Mouse (Mus musculus) embryonic facial prominence, embryonic 13.5 days (tissue): ENCODE results near the gene Glis1. TPM values are rescaled to one million over a fixed set of nuclear protein-coding genes. Genes with fewer than 3 reads are reported as not detected.
"Not testable (repeated sequence)": the region's sequence is repeated elsewhere in the genome, so short reads cannot be mapped to it uniquely, and the experiment has no call there.

Source experiments
- ATAC-seq: fragments of 200-750 bp; cut with Nextera tagmentation; 2 replicates; pipeline ENCODE4 v1.8.0; 2017; ENCODE audit warnings: low read depth; ENCODE audit not compliant: insufficient number of reproducible peaks, insufficient read depth, low FRiP score, low TSS enrichment
- H3K27ac ChIP-seq: fragments of 300-500 bp; sonication (generic); 2 replicates; pipeline ENCODE4 v1.5.1; 2015; ENCODE audit warnings: moderate library complexity, mild to moderate bottlenecking, inconsistent platforms
- H3K27me3 ChIP-seq: fragments of 300-500 bp; sonication (generic); 2 replicates; pipeline ENCODE4 v1.6.1; 2015; ENCODE audit warnings: mild to moderate bottlenecking, inconsistent platforms
- H3K36me3 ChIP-seq: fragments of 300-500 bp; sonication (generic); 2 replicates; pipeline ENCODE4 v1.6.1; 2015; ENCODE audit warnings: mild to moderate bottlenecking, inconsistent platforms
- H3K4me1 ChIP-seq: fragments of 300-500 bp; sonication (generic); 2 replicates; pipeline ENCODE4 v1.6.1; 2015; ENCODE audit warnings: inconsistent platforms
- H3K4me2 ChIP-seq: fragments of 300-500 bp; sonication (generic); 2 replicates; pipeline ENCODE4 v1.6.1; 2015; ENCODE audit warnings: moderate library complexity, mild to moderate bottlenecking, inconsistent platforms
- H3K4me3 ChIP-seq: fragments of 300-500 bp; sonication (generic); 2 replicates; pipeline ENCODE4 v1.5.1; 2015; ENCODE audit warnings: mild to moderate bottlenecking, inconsistent platforms
- H3K9ac ChIP-seq: fragments of 300-500 bp; sonication (generic); 2 replicates; pipeline ENCODE4 v1.6.1; 2015; ENCODE audit warnings: mild to moderate bottlenecking, inconsistent platforms
- H3K9me3 ChIP-seq: fragments of 300-500 bp; sonication (generic); 2 replicates; pipeline ENCODE4 v1.6.1; 2016; ENCODE audit warnings: inconsistent platforms
- WGBS: fragments of 180-500 bp; shearing (Covaris S2); methylation state at CpG from one replicate; pipeline ENCODE4 v1.1.7; 2015; ENCODE audit warnings: mixed read lengths; 5-methylcytosine and 5-hydroxymethylcytosine counted together
- polyA plus RNA-seq: library from polyadenylated mRNA; unstranded; fragments of >200 nt; fragmentation: Nextera tagmentation; extraction: Ambion mirVana; gene quantifications from 2 replicates; pipeline ENCODE4 v1.2.1, GENCODE M21; 2015

The Glis1 gene
- polyA plus RNA-seq, 1 experiment from 2014 or later, result 60.4 TPM

GRCm38 (mm10) chr4:107580883-107581282 is 146.5 kb downstream of the Glis1 start:
- Histone ChIP-seq H3K27ac (no peak overlapping the region), H3K9ac (no peak overlapping the region), H3K4me1 (peaks cover 52% of the 10 kb centered on the region)

DNA sequence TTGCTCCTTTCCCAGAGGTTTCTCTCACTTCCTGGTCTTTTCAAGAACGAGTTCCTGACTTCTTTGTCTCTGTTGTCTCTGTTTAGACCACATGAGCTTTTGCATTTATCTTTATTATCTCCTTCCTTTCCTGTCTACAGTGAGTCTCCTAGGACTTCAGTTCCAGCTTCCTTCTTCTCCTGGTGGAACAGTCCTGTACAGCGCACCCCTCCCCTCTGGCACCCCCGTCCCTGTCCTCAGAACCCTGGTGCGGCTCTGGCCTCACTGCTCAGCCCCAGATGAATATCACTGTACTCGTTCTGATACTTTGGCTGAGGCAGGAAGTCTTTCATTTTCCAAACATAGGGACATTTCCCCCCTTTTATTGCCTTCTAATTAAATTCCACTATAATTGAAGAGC is 152.0 kb downstream of the Glis1 start:
- whole genome bisulfite sequencing, result 63% methylated on average over 5 of the region's 5 CpGs
- no peak for ATAC-seq
- Histone ChIP-seq H3K9me3 (no peaks in the 10 kb centered on the region), H3K36me3 (0 out of 2 replicates have a peak, but pooled peaks cover 12% of the 10 kb centered on the region), H3K27ac (no peak overlapping the region), H3K4me2 (no peak overlapping the region), H3K27me3 (no peaks in the 10 kb centered on the region), H3K9ac (no peak overlapping the region), H3K4me3 (no peak overlapping the region), H3K4me1 (peaks cover 46% of the 10 kb centered on the region)

More at GRCm38 (mm10) chr4:107580883-107581282, 146.5 kb downstream of the Glis1 start:
- Histone ChIP-seq H3K9me3 (no peaks in the 10 kb centered on the region), H3K4me3 (no peak overlapping the region), H3K27me3 (no peaks in the 10 kb centered on the region), H3K4me2 (no peak overlapping the region), H3K36me3 (0 out of 2 replicates have a peak, but pooled peaks cover 12% of the 10 kb centered on the region)
- WGBS, result 47% methylated on average over 11 of the region's 11 CpGs
- ATAC-seq, result no peak

GRCm38 (mm10) chr4:107588637-107589036 is 154.2 kb downstream of the Glis1 start:
- Histone ChIP-seq H3K4me2 (no peak overlapping the region), H3K27ac (no peak overlapping the region), H3K27me3 (no peaks in the 10 kb centered on the region), H3K9me3 (no peaks in the 10 kb centered on the region), H3K4me1 (peaks cover 51% of the 10 kb centered on the region), H3K36me3 (0 out of 2 replicates have a peak, but pooled peaks cover 3% of the 10 kb centered on the region), H3K9ac (no peak overlapping the region), H3K4me3 (no peak overlapping the region)
- 67% methylated on average over 7 of the region's 7 CpGs for WGBS
- no peak for ATAC-seq

- 59% methylated on average over 8 of the region's 8 CpGs for WGBS
- no peak for ATAC-seq
- 0 out of 2 replicates have a peak, but pooled peaks cover 3% of the 10 kb centered on the region for H3K36me3 ChIP-seq
- no peak overlapping the region for H3K9ac ChIP-seq
- H3K27me3 ChIP-seq, result no peaks in the 10 kb centered on the region
- no peak overlapping the region for H3K4me2 ChIP-seq
- H3K4me1 ChIP-seq, result peaks cover 51% of the 10 kb centered on the region
- H3K9me3 ChIP-seq, result no peaks in the 10 kb centered on the region
- 0 out of 2 replicates have a peak overlapping the region, but pooled peaks have one; percentile 13 for H3K27ac ChIP-seq
- H3K4me3 ChIP-seq, result no peak overlapping the region
Observed at GRCm38 (mm10) chr4:107589046-107589445, 154.7 kb downstream of the Glis1 start.

DNA sequence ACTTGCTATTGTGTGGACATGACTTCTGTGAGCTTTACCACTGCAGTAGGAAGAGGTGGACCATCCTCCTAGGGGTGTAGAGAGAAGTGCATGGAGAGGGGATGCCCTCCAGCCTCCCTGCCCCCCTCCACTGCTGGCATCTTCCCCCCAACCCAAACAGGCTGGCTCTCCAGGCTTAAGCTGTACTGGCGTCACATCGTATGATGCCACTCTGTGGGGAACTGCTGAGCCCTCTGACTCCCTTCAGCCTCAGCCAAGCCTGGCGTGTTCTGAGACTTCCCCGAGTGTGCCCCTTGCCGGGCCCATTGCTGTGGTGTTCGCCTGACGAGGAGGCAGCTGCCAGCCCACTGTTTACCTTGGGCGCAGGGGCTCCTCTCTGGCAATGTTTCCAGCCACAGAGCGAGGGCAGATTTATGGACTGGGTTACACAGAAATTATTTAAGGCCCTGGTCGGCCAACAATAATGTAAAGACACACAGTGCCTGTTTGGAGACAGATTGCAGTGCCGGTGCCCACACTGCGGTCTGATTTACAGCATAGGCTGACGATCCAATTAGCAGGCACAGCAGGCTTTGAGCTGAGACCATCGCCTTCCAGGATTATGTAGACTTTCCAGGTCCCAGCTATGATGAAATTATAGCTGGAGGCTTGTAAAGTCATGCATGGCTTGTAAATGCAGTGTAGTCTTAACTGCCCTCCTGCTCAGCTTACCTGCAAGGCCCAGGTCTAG is 156.6 kb downstream of the Glis1 start:
- H3K27ac ChIP-seq, result 0 out of 2 replicates have a peak overlapping the region, but pooled peaks have one; percentile 28
- H3K4me2 ChIP-seq, result no peak overlapping the region
- ATAC-seq, result peak; percentile 53; the same call in 1 of the 2 replicates
- WGBS, result 70% methylated on average over 14 of the region's 14 CpGs
- peaks cover 62% of the 10 kb centered on the region for H3K4me1 ChIP-seq
- no peak overlapping the region for H3K4me3 ChIP-seq
- no peak overlapping the region for H3K9ac ChIP-seq
- H3K27me3 ChIP-seq, result no peaks in the 10 kb centered on the region
- no peaks in the 10 kb centered on the region for H3K36me3 ChIP-seq
- no peaks in the 10 kb centered on the region for H3K9me3 ChIP-seq

DNA sequence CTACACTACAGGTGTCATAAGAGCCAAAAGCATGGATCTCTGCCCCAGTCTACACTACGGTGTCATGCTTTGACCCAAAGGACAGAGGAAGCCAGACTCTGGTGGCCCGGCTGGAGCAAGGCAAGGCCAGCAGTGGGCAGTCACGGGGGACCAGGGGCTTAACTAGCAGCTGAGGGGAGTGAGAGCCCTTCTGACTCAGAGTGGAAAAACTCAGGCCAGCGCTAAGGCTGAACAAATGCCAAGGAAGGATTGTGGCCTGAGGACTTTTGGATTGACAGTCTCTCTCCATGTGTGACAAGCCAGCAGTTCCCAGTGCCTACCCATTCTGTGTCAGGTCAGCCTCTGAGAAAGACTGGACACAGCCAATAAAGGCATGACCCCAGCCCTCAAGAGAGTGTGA is 159.0 kb downstream of the Glis1 start:
- H3K4me1 ChIP-seq, result peaks cover 64% of the 10 kb centered on the region
- ATAC-seq, result no peak
- no peak overlapping the region for H3K4me3 ChIP-seq
- no peak overlapping the region for H3K9ac ChIP-seq
- no peaks in the 10 kb centered on the region for H3K9me3 ChIP-seq
- 88% methylated on average over 4 of the region's 4 CpGs for WGBS
- no peak overlapping the region for H3K4me2 ChIP-seq
- no peaks in the 10 kb centered on the region for H3K36me3 ChIP-seq
- H3K27ac ChIP-seq, result no peak overlapping the region
- H3K27me3 ChIP-seq, result no peaks in the 10 kb centered on the region

GRCm38 (mm10) chr4:107597226-107597897 is 163.0 kb downstream of the Glis1 start:
- H3K4me3 ChIP-seq, result no peak overlapping the region
- H3K9ac ChIP-seq, result 0 out of 2 replicates have a peak overlapping the region, but pooled peaks have one; percentile 46
- no peaks in the 10 kb centered on the region for H3K36me3 ChIP-seq
- H3K27me3 ChIP-seq, result no peaks in the 10 kb centered on the region
- H3K27ac ChIP-seq, result peak overlapping the region; percentile 79
- ATAC-seq, result no peak
- H3K9me3 ChIP-seq, result no peaks in the 10 kb centered on the region
- H3K4me2 ChIP-seq, result peak overlapping the region; percentile 20; the same call in 1 of the 2 replicates
- peaks cover 41% of the 10 kb centered on the region for H3K4me1 ChIP-seq
- WGBS, result 28% methylated on average over 9 of the region's 9 CpGs

GRCm38 (mm10) chr4:107597898-107598580 is 163.6 kb downstream of the Glis1 start:
- Histone ChIP-seq H3K9me3 (no peaks in the 10 kb centered on the region), H3K4me3 (no peak overlapping the region), H3K27me3 (no peaks in the 10 kb centered on the region), H3K9ac (0 out of 2 replicates have a peak overlapping the region, but pooled peaks have one; percentile 46), H3K27ac (peak overlapping the region; percentile 79), H3K4me1 (peaks cover 48% of the 10 kb centered on the region), H3K4me2 (peak overlapping the region; percentile 20; the same call in 1 of the 2 replicates), H3K36me3 (no peaks in the 10 kb centered on the region)
- 12% methylated on average over 10 of the region's 10 CpGs for WGBS
- ATAC-seq, result 0 out of 2 replicates have a peak, but pooled peaks have one; percentile 44

GRCm38 (mm10) chr4:107598581-107598958 is 164.2 kb downstream of the Glis1 start:
- not testable (repeated sequence) for ATAC-seq, H3K36me3 ChIP-seq, H3K27me3 ChIP-seq, H3K4me3 ChIP-seq, H3K4me2 ChIP-seq, H3K9me3 ChIP-seq, H3K9ac ChIP-seq
- peak overlapping the region; percentile 79; the same call in 1 of the 2 replicates for H3K27ac ChIP-seq
- H3K4me1 ChIP-seq, result peaks cover 49% of the 10 kb centered on the region
- WGBS, result 65% methylated on average over 5 of the region's 5 CpGs

GRCm38 (mm10) chr4:107602284-107602683 is 167.9 kb downstream of the Glis1 start:
- 78% methylated on average over 7 of the region's 7 CpGs for WGBS
- H3K4me1 ChIP-seq, result peaks cover 57% of the 10 kb centered on the region
- no peak overlapping the region for H3K4me2 ChIP-seq
- no peaks in the 10 kb centered on the region for H3K27me3 ChIP-seq
- no peak overlapping the region for H3K9ac ChIP-seq
- no peak overlapping the region for H3K27ac ChIP-seq
- no peaks in the 10 kb centered on the region for H3K9me3 ChIP-seq
- no peaks in the 10 kb centered on the region for H3K36me3 ChIP-seq
- no peak overlapping the region for H3K4me3 ChIP-seq
- no peak for ATAC-seq

DNA sequence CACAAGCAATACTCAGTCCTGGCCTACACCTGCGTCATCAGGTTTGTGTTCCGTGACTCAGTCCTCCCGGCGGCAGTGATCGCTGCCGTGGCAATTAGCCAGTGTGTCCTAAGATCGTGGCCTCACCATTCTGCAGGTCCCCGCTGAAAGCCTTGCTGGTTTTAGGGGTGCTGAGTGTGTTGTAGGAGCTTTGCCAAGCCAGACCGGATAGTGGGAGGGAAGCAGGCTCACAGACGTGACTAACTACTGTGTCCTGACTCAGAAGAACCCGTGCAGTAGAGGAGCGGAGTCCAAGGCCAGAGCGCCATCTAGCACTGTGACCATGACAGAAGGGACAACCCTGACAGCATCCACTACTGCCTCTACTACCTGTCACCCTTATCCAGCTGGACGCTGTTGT is 168.4 kb downstream of the Glis1 start:
- Histone ChIP-seq H3K9ac (no peak overlapping the region), H3K27ac (no peak overlapping the region), H3K4me2 (no peak overlapping the region), H3K9me3 (no peaks in the 10 kb centered on the region), H3K4me3 (no peak overlapping the region), H3K4me1 (peaks cover 57% of the 10 kb centered on the region), H3K27me3 (no peaks in the 10 kb centered on the region), H3K36me3 (no peaks in the 10 kb centered on the region)
- no peak for ATAC-seq
- WGBS, result 80% methylated on average over 14 of the region's 14 CpGs
